Mouse (Mus musculus): ENCODE measurements around the gene Piezo1. TPM values are rescaled to one million over a fixed set of nuclear protein-coding genes. Genes with fewer than 3 reads are reported as not detected.
A peak's percentile ranks its signal among the peaks of the same experiment; 100 is the strongest.

Gene Piezo1
- polyA plus RNA-seq, 1 experiment = 96.7 TPM

GRCm38 (mm10) chr8:122435375-122435774 is 115.8 kb downstream of the Piezo1 start:
- WGBS = 93% methylated on average over 6 of the region's 6 CpGs
- TF ChIP-seq CTCF (IDR thresholded peaks at IDR 0.05; ENCODE audit: extremely low read depth, insufficient read depth, insufficient read length, insufficient replicate concordance) = peak; percentile 9; the same call in 1 of the 2 replicates
- TF ChIP-seq POLR2A (IDR thresholded peaks at IDR 0.05; ENCODE audit: low read depth, low read length) = no peak
- H3K36me3 ChIP-seq (ENCODE audit: control insufficient read depth, insufficient read depth, low read length) = no peaks in the 10 kb centered on the region; the same call in 1 of the 2 replicates

GRCm38 (mm10) chr8:122433269-122433905 is 117.7 kb downstream of the Piezo1 start:
- Histone ChIP-seq H3K36me3 (ENCODE audit: control insufficient read depth, insufficient read depth, low read length) (peaks cover 3% of the 10 kb centered on the region; the same call in 1 of the 2 replicates), H3K27ac (ENCODE audit: insufficient read depth, low read length) (peak overlapping the region; percentile 99), H3K4me3 (ENCODE audit: extremely low read depth, insufficient read depth, insufficient read length) (peak overlapping the region; percentile 88; the same call in 1 of the 2 replicates), H3K27me3 (ENCODE audit: control insufficient read depth, insufficient read depth, low read length) (no peaks in the 10 kb centered on the region), H3K4me1 (ENCODE audit: control insufficient read depth, insufficient read depth, insufficient read length) (peaks cover 36% of the 10 kb centered on the region)
- DNase-seq (ENCODE audit: low read depth in 1 of 2, low spot score in 2 of 2) = no peak
- TF ChIP-seq POLR2A (IDR thresholded peaks at IDR 0.05; ENCODE audit: low read depth, low read length) (no peak; the same call in 1 of the 2 replicates), CTCF (IDR thresholded peaks at IDR 0.05; ENCODE audit: extremely low read depth, insufficient read depth, insufficient read length, insufficient replicate concordance) (peak; percentile 31; the same call in 1 of the 2 replicates)
- WGBS = 42% methylated on average over 11 of the region's 11 CpGs

More at GRCm38 (mm10) chr8:122435375-122435774, 115.8 kb downstream of the Piezo1 start:
- Histone ChIP-seq H3K27ac (ENCODE audit: insufficient read depth, low read length) (no peak overlapping the region), H3K4me3 (ENCODE audit: extremely low read depth, insufficient read depth, insufficient read length) (no peak overlapping the region), H3K27me3 (ENCODE audit: control insufficient read depth, insufficient read depth, low read length) (no peaks in the 10 kb centered on the region), H3K4me1 (ENCODE audit: control insufficient read depth, insufficient read depth, insufficient read length) (peaks cover 26% of the 10 kb centered on the region)
- DNase-seq (ENCODE audit: low read depth in 1 of 2, low spot score in 2 of 2) = no peak

- Histone ChIP-seq H3K27ac (ENCODE audit: insufficient read depth, low read length) (peak within 1 kb of the TSS; percentile 99), H3K36me3 (ENCODE audit: control insufficient read depth, insufficient read depth, low read length) (peaks cover 3% of the 10 kb centered on the region; the same call in 1 of the 2 replicates), H3K27me3 (ENCODE audit: control insufficient read depth, insufficient read depth, low read length) (no peaks in the 10 kb centered on the region), H3K4me1 (ENCODE audit: control insufficient read depth, insufficient read depth, insufficient read length) (peaks cover 32% of the 10 kb centered on the region), H3K4me3 (ENCODE audit: extremely low read depth, insufficient read depth, insufficient read length) (peak within 1 kb of the TSS; percentile 88)
- TF ChIP-seq CTCF (IDR thresholded peaks at IDR 0.05; ENCODE audit: extremely low read depth, insufficient read depth, insufficient read length, insufficient replicate concordance) (no peak), POLR2A (IDR thresholded peaks at IDR 0.05; ENCODE audit: low read depth, low read length) (peak; percentile 78)
- peak; percentile 75 to 87 for DNase-seq (ENCODE audit: low read depth in 1 of 2, low spot score in 2 of 2)
- under 1% methylated on average over 45 of the region's 45 CpGs for WGBS
These were observed 118.5 kb downstream of the Piezo1 start, which contains the start of gene Cyba for GRCm38 (mm10) chr8:122432443-122433268. TSS of gene Cyba (minus strand) at chr8:122432930.

Other genes with a start within 250 kb of the Piezo1 start
- gene Trhr2, start 190.6 kb downstream of the Piezo1 start, polyA plus RNA-seq (2012; rRNA removed) = 0.12 TPM in 1 of 2 replicates, not detected in the other
- gene Zc3h18, start 174.7 kb downstream of the Piezo1 start, polyA plus RNA-seq (2012; rRNA removed) = 29.1 and 30.2 TPM in 2 replicates
- 0.28 TPM in 1 of 2 replicates, not detected in the other for gene Il17c, start 129.3 kb downstream of the Piezo1 start, polyA plus RNA-seq (2012; rRNA removed)
- 751 and 823 TPM in 2 replicates for gene Cyba, start 118.4 kb downstream of the Piezo1 start, polyA plus RNA-seq (2012; rRNA removed)
- gene Mvd, start 107.9 kb downstream of the Piezo1 start, polyA plus RNA-seq (2012; rRNA removed) = 17.0 and 20.5 TPM in 2 replicates
- gene Snai3, start 90.6 kb downstream of the Piezo1 start, polyA plus RNA-seq (2012; rRNA removed) = 3.9 and 6.0 TPM in 2 replicates
- gene Rnf166, start 75.3 kb downstream of the Piezo1 start, polyA plus RNA-seq (2012; rRNA removed) = 79.6 and 115 TPM in 2 replicates
- 40.8 and 50.3 TPM in 2 replicates for gene Ctu2, start 75.2 kb downstream of the Piezo1 start, polyA plus RNA-seq (2012; rRNA removed)
- gene Cdt1, start 16.7 kb upstream of the Piezo1 start, polyA plus RNA-seq (2012; rRNA removed) = 50.4 and 118 TPM in 2 replicates
- gene Aprt, start 25.6 kb upstream of the Piezo1 start, polyA plus RNA-seq (2012; rRNA removed) = 86.7 and 106 TPM in 2 replicates
- 13.1 and 16.4 TPM in 2 replicates for gene Galns, start 60.1 kb upstream of the Piezo1 start, polyA plus RNA-seq (2012; rRNA removed)
- gene Trappc2l, start 60.3 kb upstream of the Piezo1 start, polyA plus RNA-seq (2012; rRNA removed) = 101 and 133 TPM in 2 replicates
- gene Pabpn1l, start 71.4 kb upstream of the Piezo1 start, polyA plus RNA-seq (2012; rRNA removed) = 0.13 TPM in 1 of 2 replicates, not detected in the other
- gene Cbfa2t3, start 147.8 kb upstream of the Piezo1 start, polyA plus RNA-seq (2012; rRNA removed) = 38.3 and 40.2 TPM in 2 replicates
- gene Acsf3, start 224.2 kb upstream of the Piezo1 start, polyA plus RNA-seq (2012; rRNA removed) = 11.1 and 12.0 TPM in 2 replicates

All from spleen, adult 2 months (tissue).